Mouse (Mus musculus): ENCODE measurements around the gene Foxc1. TPM values are rescaled to one million over a fixed set of nuclear protein-coding genes. Genes with fewer than 3 reads are reported as not detected.
A peak's percentile ranks its signal among the peaks of the same experiment; 100 is the strongest.

Foxc1 gene
- polyA plus RNA-seq, 1 experiment from 2014 or later, result 0.37 TPM

GRCm38 (mm10) chr13:31823316-31823715 lies 16.9 kb downstream of the Foxc1 start:
- Histone ChIP-seq H3K4me1 (ENCODE audit: insufficient read depth, low read depth, low read length) (no peaks in the 10 kb centered on the region), H3K4me2 (replicated peaks; ENCODE audit: low read depth, low read length) (no peak overlapping the region), H3K4me3 (ENCODE audit: low read depth, low read length) (no peak overlapping the region), H3K27me3 (replicated peaks; ENCODE audit: insufficient read depth, low read length) (peaks cover 16% of the 10 kb centered on the region), H3K9me3 (ENCODE audit: low read length) (no peaks in the 10 kb centered on the region), H3K9ac (replicated peaks; ENCODE audit: low read depth) (no peak overlapping the region), H3K36me3 (ENCODE audit: insufficient read depth, low read length) (no peaks in the 10 kb centered on the region), H3K27ac (ENCODE audit: low read length) (no peak overlapping the region)
- no peak for DNase-seq (ENCODE audit: low spot score)
- 36% methylated on average over 5 of the region's 5 CpGs for WGBS
- TF ChIP-seq EP300 (IDR thresholded peaks at IDR 0.05) (no peak), CTCF (IDR thresholded peaks at IDR 0.05) (no peak)
- no peak for ATAC-seq

GRCm38 (mm10) chr13:31825180-31825579 lies 18.7 kb downstream of the Foxc1 start:
- Histone ChIP-seq H3K27me3 (replicated peaks; ENCODE audit: insufficient read depth, low read length) (peaks cover 15% of the 10 kb centered on the region), H3K9ac (replicated peaks; ENCODE audit: low read depth) (no peak overlapping the region), H3K9me3 (ENCODE audit: low read length) (no peaks in the 10 kb centered on the region), H3K4me3 (ENCODE audit: low read depth, low read length) (no peak overlapping the region), H3K4me1 (ENCODE audit: insufficient read depth, low read depth, low read length) (no peaks in the 10 kb centered on the region; the same call in 1 of the 2 replicates), H3K4me2 (replicated peaks; ENCODE audit: low read depth, low read length) (no peak overlapping the region), H3K36me3 (ENCODE audit: insufficient read depth, low read length) (no peaks in the 10 kb centered on the region), H3K27ac (ENCODE audit: low read length) (no peak overlapping the region)
- WGBS, result 89% methylated on average over 1 of the region's 1 CpGs
- ATAC-seq (no peak), DNase-seq (ENCODE audit: low spot score) (no peak)
- TF ChIP-seq CTCF (IDR thresholded peaks at IDR 0.05) (no peak), EP300 (IDR thresholded peaks at IDR 0.05) (no peak)

- no peaks in the 10 kb centered on the region for H3K9me3 ChIP-seq (ENCODE audit: low read length)
- H3K36me3 ChIP-seq (ENCODE audit: insufficient read depth, low read length), result no peaks in the 10 kb centered on the region
- WGBS, result 81% methylated on average over 5 of the region's 5 CpGs
- TF ChIP-seq CTCF (IDR thresholded peaks at IDR 0.05) (no peak), EP300 (IDR thresholded peaks at IDR 0.05) (no peak)
- H3K4me2 ChIP-seq (replicated peaks; ENCODE audit: low read depth, low read length), result no peak overlapping the region
- H3K27me3 ChIP-seq (replicated peaks; ENCODE audit: insufficient read depth, low read length), result peaks cover 7% of the 10 kb centered on the region
- no peak for ATAC-seq
- H3K4me1 ChIP-seq (ENCODE audit: insufficient read depth, low read depth, low read length), result no peaks in the 10 kb centered on the region; the same call in 1 of the 2 replicates
- H3K27ac ChIP-seq (ENCODE audit: low read length), result no peak overlapping the region
- no peak for DNase-seq (ENCODE audit: low spot score)
- H3K9ac ChIP-seq (replicated peaks; ENCODE audit: low read depth), result no peak overlapping the region
- H3K4me3 ChIP-seq (ENCODE audit: low read depth, low read length), result no peak overlapping the region
Measured at GRCm38 (mm10) chr13:31827160-31827559, 20.7 kb downstream of the Foxc1 start.

- H3K9me3 ChIP-seq (ENCODE audit: low read length), result no peaks in the 10 kb centered on the region
- 37% methylated on average over 3 of the region's 3 CpGs for WGBS
Measured at GRCm38 (mm10) chr13:31827820-31828332, 21.4 kb downstream of the Foxc1 start.

GRCm38 (mm10) chr13:31828446-31828845 lies 22.0 kb downstream of the Foxc1 start:
- DNase-seq (ENCODE audit: low spot score) (no peak), ATAC-seq (no peak)
- TF ChIP-seq CTCF (IDR thresholded peaks at IDR 0.05) (no peak), EP300 (IDR thresholded peaks at IDR 0.05) (no peak)
- Histone ChIP-seq H3K9me3 (ENCODE audit: low read length) (no peaks in the 10 kb centered on the region), H3K4me2 (replicated peaks; ENCODE audit: low read depth, low read length) (no peak overlapping the region), H3K4me3 (ENCODE audit: low read depth, low read length) (no peak overlapping the region), H3K36me3 (ENCODE audit: insufficient read depth, low read length) (no peaks in the 10 kb centered on the region), H3K9ac (replicated peaks; ENCODE audit: low read depth) (no peak overlapping the region), H3K27me3 (replicated peaks; ENCODE audit: insufficient read depth, low read length) (0 out of 2 replicates have a peak, but pooled peaks cover 2% of the 10 kb centered on the region), H3K27ac (ENCODE audit: low read length) (no peak overlapping the region), H3K4me1 (ENCODE audit: insufficient read depth, low read depth, low read length) (no peaks in the 10 kb centered on the region; the same call in 1 of the 2 replicates)
- 82% methylated on average over 4 of the region's 4 CpGs for WGBS

More at GRCm38 (mm10) chr13:31827820-31828332, 21.4 kb downstream of the Foxc1 start:
- no peak overlapping the region for H3K4me2 ChIP-seq (replicated peaks; ENCODE audit: low read depth, low read length)
- ATAC-seq (no peak), DNase-seq (ENCODE audit: low spot score) (no peak)
- no peak overlapping the region for H3K27ac ChIP-seq (ENCODE audit: low read length)
- no peak overlapping the region for H3K4me3 ChIP-seq (ENCODE audit: low read depth, low read length)
- H3K27me3 ChIP-seq (replicated peaks; ENCODE audit: insufficient read depth, low read length), result peaks cover 3% of the 10 kb centered on the region
- 0 out of 2 replicates have a peak, but pooled peaks have one; percentile 14 for TF ChIP-seq CTCF (IDR thresholded peaks at IDR 0.05)
- no peak for TF ChIP-seq EP300 (IDR thresholded peaks at IDR 0.05)
- no peak overlapping the region for H3K9ac ChIP-seq (replicated peaks; ENCODE audit: low read depth)
- H3K4me1 ChIP-seq (ENCODE audit: insufficient read depth, low read depth, low read length), result no peaks in the 10 kb centered on the region; the same call in 1 of the 2 replicates
- H3K36me3 ChIP-seq (ENCODE audit: insufficient read depth, low read length), result no peaks in the 10 kb centered on the region

- no peaks in the 10 kb centered on the region for H3K9me3 ChIP-seq (ENCODE audit: low read length)
- WGBS, result 25% methylated on average over 9 of the region's 9 CpGs
- no peaks in the 10 kb centered on the region for H3K36me3 ChIP-seq (ENCODE audit: insufficient read depth, low read length)
- no peaks in the 10 kb centered on the region; the same call in 1 of the 2 replicates for H3K4me1 ChIP-seq (ENCODE audit: insufficient read depth, low read depth, low read length)
- peak; percentile 72 for ATAC-seq
- H3K4me2 ChIP-seq (replicated peaks; ENCODE audit: low read depth, low read length), result no peak overlapping the region
- TF ChIP-seq CTCF (IDR thresholded peaks at IDR 0.05) (no peak), EP300 (IDR thresholded peaks at IDR 0.05) (peak; percentile 38; the same call in 1 of the 2 replicates)
- DNase-seq (ENCODE audit: low spot score), result peak; percentile 30
- 0 out of 2 replicates have a peak, but pooled peaks cover 2% of the 10 kb centered on the region for H3K27me3 ChIP-seq (replicated peaks; ENCODE audit: insufficient read depth, low read length)
- no peak overlapping the region for H3K4me3 ChIP-seq (ENCODE audit: low read depth, low read length)
- no peak overlapping the region for H3K27ac ChIP-seq (ENCODE audit: low read length)
- H3K9ac ChIP-seq (replicated peaks; ENCODE audit: low read depth), result no peak overlapping the region
Measured at GRCm38 (mm10) chr13:31830332-31830731, 23.9 kb downstream of the Foxc1 start.
